Mouse (Mus musculus): ENCODE results near the gene Fcgr2b.
A peak's percentile ranks its signal among the peaks of the same experiment; 100 is the strongest.

Gene Fcgr2b

DNA sequence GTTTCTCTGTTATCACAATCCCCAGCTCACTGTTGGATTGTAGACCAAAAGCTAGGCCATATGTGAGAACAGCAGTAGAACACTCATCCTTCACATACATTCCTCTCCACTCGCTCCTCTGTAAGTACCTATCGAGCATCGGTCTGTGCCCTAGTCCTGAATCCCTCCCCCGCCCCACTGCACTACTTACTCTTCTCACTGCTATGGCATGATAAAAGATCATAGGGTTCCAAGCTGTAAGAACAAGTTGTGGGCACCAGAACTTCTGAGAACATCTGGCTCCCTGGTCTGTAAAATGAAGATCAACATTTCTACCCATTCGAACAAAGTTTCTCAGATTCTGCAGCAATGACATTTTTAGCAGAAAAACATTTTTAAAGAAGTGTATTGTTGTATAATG lies at the start of gene Fcgr2b:
Gene Fcgr2b, minus strand, starts transcription at position 101 of the 400 bp plus-strand sequence.
- no peak for DNase-seq (ENCODE audit: low spot score in 2 of 2)

DNA sequence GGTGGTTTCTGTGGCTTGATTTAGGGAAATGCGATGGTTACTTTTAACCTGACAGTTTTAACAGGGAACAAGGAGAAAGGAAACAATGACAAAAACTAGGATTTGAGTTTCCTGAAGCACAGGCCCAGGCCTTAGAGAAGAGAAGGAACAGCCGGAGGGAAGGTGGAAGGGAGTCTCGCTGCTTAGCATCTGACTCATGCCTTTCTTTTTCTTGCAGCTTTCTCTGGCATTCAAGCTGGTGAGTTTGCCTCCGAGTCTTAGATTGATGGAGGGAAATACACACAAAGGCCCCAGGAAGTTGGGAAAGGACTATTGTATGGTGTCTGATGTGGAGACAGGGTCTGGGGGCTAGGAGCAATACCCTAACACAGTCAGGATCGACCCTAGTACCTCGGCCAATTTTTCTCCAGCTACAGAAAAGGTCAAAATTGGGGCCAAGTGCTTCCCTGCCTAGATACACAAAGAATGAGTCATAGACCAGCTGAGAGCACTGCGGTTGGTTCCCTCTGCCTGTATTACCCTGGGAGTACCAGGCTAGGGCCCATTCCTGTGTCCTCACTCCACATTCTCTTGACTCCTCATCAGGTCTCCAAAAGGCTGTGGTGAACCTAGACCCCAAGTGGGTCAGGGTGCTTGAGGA lies 43.1 kb upstream of the Fcgr2b start:
- DNase-seq (ENCODE audit: low spot score in 2 of 2): no peak

DNA sequence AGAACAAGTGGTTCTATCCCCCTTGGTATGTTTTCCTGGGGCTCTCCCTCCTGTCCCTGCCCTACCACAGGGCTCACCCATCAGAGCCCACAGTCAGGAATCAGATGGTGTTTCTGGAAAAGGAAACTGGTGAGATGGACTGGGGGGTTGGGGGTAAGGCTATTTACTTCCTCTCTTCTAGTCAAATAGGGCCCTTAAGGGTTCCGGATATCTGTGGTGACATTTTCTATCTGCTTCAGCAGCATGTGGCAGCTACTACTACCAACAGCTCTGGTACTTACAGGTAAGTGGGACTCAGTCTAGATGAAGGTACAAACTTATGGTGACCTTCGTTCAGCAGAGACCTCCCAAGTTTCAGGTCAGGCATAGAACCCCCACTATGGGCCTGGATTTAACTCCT lies 42.4 kb upstream of the Fcgr2b start, which contains the start of gene Fcgr4:
Gene Fcgr4, plus strand, starts transcription at position 184 of the 400 bp plus-strand sequence.
- no peak for DNase-seq (ENCODE audit: low spot score in 2 of 2)

DNA sequence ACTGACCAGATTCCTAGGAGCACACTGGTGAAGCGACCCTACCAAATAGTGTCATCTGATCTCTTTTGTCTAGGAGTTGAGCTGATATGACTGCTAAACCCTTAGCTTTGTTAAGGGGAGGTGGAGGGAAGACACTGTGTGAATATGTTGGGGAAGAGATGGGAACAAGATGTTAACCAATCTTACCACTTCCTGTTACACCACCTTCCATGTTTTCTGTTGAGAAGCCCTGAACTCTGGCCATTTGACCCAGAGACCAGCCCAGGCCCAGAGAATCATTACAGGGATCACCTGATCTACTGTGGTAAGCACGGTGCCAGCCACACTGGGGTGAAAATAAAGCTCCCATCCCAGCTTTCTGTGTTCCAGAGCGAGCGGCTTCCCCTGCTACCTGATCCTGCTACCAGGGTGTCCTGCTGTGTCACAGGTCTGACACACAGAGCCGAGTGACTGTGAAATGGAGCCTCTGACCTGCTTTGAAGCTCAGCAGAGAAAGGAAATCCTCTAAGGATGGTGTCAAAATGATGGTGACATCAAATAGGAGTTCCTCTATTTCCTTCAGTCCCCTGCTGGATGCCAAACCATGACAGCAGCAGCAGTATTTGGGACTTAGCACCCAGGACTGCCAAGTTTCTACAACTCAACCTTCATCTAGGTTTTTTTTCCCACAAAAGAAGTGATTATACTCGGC lies 41.3 kb upstream of the Fcgr2b start:
- DNase-seq (ENCODE audit: low spot score in 2 of 2): no peak

DNA sequence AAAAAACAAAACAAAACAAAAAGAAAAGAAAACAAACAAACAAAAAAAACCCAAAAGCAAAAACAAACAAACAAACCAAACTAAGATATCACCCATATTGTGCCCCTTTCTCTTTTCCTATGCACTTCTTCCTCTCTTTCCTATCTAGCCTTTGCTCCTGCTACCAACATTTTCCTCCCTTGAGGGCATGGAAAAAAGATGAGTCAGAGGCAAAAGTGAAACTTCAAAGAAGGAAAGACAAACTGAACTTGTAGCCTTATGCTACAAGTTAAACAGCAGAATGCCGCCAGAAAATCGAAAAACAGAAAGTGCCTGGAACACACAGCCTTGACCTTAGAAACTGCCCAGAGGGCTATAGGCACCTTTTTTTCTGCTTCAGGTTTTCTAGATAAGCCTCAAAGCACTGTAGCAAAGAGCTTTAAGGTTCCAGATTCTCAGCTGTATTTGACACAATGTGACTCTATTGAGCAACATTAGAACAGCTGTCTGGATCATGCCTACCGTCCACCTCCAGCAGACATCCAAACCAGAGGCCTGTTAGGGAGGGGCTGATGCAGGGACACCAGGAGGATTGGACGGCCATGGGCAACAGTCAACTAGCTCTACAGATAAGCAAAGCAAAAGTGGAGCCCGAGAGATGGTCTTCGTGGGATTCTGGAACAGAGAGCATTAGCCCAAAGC lies 40.5 kb upstream of the Fcgr2b start:
- no peak for DNase-seq (ENCODE audit: low spot score in 2 of 2)

DNA sequence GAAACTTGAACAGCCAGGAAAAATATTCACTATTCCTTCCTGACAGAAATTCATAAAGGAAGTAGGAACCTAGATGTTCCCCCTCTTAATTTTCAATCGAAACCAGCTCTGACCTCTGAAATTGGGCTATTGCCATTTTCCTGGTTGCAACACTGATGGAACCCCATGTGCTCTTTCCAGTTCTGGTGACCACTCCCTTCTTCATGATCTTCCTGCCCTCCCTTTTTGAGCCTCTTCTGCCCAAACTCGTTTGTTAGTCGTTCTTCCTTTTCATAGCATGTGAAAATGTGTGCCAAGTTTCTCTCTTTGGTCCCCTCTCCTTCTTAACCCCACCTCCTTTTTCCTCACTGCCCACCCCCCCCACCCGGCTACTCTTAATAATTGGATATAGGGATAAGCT lies 35.4 kb upstream of the Fcgr2b start:
- no peak for DNase-seq (ENCODE audit: low spot score in 2 of 2)

DNA sequence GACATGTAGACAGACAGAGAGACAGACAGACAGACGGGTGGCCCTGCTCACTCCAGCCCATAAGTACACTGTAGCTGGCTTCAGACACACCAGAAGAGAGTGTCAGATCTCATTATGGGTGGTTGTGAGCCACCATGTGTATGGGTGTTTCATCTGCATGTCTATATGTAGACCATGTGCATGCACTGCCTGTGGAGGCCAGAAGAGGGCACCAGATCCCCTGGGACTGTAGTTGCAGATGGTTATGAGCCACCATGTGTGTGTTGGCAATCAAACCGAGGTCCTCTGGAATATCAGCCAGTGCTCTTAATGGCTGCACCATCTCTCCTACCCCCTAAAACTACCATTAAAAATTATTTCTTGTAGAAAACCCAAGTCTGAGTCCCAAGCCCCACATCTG lies 30.6 kb upstream of the Fcgr2b start:
- DNase-seq (ENCODE audit: low spot score in 2 of 2): peak in 1 of 2 experiments; percentile 16

DNA sequence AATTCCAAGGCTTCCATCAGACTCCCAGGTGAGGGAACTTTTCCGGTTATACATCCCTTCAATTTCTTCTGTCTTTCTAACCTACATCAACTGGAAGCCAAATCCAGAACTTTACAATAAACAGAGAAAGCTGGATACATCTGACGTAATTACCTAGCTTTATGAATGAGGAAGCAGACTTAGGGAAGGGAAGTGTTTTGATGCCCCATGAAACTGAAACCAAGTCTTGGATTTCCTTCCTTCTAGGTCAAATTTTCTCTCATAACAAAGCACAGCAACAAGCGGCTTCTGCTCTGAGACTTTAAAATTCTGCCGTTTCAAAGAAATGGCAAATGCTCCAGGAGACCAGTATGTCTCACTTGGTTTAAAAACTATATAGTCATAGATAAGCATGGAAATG lies 30.0 kb upstream of the Fcgr2b start:
- DNase-seq (ENCODE audit: low spot score in 2 of 2): no peak

DNA sequence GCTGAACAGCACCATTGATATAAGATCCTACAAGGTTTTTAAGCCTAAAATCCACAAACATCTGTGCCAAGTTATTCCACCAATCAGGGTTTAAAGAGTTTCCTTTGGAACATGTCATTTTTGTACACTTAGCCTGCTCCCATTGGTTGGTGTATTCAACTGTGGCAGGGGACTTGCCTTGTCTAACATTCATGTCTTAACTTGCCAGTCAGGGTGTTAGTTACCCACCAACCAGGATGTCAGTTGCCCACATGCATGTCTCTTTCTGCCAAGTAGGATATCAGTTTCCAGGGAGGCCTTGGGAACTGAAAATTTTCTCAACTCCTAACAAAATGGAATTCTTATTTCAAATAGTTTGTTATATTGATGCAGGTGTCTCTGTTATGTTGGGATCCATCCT lies 29.2 kb upstream of the Fcgr2b start:
- DNase-seq (ENCODE audit: low spot score in 2 of 2): no peak

DNA sequence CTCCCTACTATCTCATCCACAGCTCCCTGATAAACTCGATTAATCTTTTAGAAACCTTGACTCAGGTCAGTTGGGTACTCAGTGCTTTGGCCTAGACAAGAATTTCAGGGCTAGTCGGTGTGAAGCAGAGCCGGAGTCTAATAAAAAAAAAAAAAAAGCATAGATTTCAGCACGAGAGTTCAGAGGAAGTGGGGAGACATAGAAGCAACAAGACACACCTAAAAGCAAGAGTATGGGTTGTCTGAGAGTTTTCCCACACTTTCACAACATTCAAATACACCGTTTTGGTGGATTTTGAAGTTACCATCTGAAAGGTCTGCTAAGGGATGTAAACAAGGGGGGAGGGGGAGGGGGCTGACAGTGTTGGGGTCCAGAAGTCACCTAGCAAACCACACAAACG lies 28.7 kb upstream of the Fcgr2b start:
- DNase-seq (ENCODE audit: low spot score in 2 of 2): no peak

DNA sequence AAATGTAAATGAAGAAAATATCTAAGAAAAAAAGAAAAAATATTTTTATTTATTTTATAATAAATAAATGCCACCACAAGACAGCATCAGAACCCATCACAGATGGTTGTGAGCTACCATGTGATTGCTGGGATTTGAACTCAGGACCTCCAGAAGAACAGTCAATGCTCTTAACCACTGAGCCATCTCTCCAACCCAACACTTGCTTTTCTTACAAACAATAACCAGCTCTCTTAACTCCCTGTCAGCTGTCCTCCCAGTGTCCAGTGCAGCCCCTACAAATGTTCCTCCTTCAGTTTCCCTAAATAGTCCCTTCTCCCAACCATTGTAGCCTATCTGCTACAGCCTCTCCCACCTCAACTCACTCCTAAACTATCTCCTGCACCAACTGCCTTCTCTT lies 23.5 kb upstream of the Fcgr2b start:
- no peak for DNase-seq (ENCODE audit: low spot score in 2 of 2)

DNA sequence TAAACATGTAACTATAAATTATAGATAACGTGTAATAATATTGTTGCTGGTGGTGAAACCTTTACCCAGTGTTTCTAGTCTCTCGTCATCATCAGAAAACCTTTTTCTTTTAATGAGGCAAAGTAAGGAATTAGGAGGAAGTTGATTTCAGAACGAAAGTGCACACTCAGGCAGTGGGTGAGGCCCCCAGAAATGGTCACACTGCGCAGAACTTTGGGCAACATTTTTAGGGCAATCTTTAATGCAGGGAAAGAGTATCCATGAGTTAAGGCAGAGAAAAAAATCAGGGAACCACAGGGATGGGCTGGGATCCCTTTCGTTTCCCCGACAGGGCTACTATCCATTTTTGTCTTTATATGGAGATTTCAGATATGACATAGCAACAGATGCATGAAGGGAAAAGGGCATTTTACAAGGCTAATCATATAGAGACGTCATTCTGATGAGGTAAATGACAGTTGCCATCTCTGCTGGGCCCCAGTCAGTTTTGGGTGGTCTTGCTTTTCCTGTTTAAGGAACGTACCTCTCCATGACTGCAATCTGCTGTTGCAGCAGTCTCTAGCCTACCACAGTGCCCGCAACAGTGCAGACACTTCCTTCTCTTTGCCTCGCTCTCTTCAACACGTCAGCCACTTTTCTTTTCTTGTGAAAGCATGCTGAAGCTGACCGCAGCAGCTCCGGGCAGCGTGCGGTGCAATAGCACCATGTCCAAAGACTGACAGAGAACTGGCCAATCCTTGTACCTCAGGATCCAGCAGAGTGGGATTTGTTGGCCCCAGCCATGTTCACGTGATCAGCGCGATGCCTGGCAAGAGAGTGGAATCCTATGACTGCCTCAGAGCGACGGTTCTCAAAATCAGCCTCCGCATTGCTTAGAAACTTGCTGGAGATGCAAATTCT lies 21.7 kb upstream of the Fcgr2b start:
- peak; percentile 48 to 55 for DNase-seq (ENCODE audit: low spot score in 2 of 2)

DNA sequence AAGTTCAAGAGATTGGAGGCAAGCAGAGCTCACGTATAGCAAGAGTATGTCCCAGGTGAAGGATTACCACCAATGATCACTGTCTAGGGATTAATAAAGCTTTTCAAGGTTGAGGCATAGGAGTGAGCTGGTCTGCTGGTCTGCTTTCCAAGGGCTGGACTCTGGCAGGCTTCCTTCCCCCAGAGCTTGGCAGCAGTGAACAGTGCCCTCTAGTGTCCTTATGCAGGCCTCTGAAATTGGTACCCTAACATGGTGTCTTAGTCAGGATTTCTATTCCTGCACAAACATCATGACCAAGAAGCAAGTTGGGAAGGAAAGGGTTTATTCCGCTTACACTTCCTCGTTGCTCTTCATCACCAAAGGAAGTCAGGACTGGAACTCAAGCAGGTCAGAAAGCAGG lies 20.4 kb upstream of the Fcgr2b start:
- peak; percentile 64 to 66 for DNase-seq (ENCODE audit: low spot score in 2 of 2)

DNA sequence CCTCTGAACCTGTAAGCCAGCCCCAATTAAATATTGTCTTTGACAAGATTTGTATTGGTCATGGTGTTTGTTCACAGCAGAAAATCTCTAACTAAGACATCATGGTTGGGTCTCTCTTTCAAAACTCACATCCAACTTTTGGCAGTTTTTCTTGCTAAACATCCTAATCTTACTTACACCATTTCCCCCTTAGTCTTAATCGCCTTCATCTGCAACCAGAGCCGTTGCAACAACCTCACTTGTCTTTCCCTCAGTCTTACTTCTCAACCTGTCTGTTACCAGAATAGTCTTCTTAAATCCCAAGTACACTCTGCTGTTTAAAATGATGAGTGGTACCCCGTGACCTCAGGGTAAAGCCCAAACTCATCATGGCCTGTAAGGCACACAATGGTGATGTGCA lies 19.7 kb upstream of the Fcgr2b start:
- no peak for DNase-seq (ENCODE audit: low spot score in 2 of 2)

DNA sequence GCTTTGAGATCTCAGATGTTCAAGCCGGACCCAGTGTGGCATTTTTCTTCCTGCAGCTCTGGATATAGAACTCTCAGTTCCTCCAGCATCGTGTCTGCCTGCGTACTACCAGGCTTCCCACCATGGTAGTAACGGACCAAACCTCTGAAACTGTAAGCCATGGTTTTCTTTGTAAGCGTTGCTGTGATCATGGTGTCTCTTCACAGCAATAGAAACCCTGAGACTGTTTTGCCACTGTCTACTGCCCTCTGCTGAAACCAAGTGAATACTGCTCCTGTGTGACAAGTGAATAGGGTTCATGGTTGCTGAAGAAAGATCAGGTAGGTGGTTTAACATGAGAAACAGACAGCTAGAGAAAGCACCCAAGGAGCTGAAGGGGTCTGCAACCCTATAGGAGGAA lies 16.2 kb upstream of the Fcgr2b start:
- peak; percentile 71 to 74 for DNase-seq (ENCODE audit: low spot score in 2 of 2)

DNA sequence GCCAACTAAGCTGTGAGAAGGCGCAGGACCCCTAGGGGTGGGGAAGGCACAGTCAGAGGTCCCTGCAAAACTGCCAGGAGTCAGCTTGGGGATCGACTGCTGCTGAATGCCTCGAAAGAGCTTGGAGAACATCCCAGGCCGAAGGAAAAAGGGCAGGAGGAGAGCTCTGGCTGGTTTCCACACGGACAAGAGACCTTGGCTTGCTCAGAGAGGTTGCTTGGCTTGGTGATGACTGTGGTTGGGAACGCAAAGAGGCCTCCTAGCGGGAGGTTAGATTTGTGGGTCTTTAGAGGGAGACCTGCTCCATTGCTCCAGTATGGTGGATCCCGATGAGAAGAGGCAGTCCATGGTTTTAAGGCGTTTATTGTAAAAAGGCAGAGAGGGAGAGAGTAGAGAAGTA lies 13.3 kb upstream of the Fcgr2b start:
- no peak for DNase-seq (ENCODE audit: low spot score in 2 of 2)

DNA sequence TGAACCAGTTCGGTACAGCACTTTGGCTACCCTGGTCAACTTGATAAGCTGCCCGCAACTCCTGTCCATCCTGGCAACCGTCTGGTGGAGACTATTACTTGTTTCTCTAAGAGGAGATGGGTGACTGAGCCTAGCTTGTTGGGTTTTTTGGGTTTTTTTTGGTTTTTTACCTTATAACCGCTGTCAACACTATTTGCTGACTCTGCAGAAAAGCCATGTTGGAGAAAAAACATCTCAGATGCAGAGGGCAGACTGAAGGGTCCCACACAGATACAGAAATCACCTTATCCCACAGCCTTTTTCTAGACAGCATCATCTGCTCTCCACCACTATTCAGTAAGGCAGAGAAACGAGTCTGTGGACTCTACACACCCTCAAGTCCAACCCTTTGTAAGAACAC lies 9.5 kb upstream of the Fcgr2b start:
- no peak for DNase-seq (ENCODE audit: low spot score in 2 of 2)

DNA sequence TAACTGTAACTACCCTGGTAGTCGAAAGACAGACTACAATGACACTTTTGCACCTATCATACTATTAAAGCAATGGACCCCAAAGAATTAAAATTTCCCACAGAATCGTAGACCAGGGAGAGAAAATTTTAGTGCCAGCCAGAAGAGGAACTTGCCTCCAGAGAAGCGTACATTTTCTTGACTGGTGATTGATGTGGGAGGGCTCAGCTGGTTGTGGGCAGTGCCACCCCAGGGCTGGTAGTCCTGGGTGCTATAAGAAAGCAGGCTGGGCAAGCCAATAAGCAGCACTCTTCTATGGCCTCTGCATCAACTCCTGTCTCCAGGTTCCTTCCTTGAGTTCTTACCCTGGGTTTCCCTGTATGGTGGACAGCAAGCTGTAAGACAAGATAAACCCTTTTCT lies 8.7 kb upstream of the Fcgr2b start:
- DNase-seq (ENCODE audit: low spot score in 2 of 2): peak; percentile 50 to 51

DNA sequence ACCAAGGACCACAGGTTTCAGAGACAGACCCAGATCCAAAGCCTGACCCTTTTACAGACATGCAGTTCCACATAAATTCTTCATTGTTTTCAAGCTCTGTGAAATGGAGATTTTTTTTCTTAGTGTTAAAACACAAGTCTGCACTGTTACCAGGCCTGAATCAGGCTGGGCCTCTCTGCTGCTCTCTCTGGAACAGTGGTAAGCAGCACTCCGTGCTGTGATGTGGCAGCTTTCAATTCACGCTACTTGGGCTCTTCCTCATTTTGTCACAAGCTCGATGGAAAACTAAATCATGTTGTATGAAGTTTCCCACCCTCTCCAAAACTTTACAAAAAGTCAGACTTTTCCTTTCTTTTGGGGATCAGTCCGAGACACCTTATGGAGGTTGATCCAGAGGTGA lies 6.7 kb upstream of the Fcgr2b start:
- DNase-seq (ENCODE audit: low spot score in 2 of 2): peak; percentile 56 to 57

DNA sequence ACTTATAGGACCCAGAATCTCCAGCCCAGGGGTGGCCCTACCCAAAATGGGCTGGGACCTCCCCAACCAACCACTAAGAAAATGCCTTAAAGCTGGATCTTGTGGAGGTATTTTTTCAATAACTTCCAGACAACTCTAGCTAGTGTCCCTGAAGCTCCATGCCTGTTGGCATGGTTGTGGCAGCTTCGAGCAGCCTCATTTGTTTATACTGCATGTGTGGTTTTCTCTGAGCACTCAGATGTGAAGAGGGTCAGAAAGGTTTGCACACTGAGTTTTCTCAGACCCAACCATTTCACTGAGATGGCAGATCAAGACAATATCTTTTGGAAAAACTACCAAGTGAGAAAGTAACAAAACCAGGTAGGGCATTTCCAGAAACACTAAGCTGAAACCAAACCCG lies 6.0 kb upstream of the Fcgr2b start:
- DNase-seq (ENCODE audit: low spot score in 2 of 2): peak; percentile 60 to 62

DNA sequence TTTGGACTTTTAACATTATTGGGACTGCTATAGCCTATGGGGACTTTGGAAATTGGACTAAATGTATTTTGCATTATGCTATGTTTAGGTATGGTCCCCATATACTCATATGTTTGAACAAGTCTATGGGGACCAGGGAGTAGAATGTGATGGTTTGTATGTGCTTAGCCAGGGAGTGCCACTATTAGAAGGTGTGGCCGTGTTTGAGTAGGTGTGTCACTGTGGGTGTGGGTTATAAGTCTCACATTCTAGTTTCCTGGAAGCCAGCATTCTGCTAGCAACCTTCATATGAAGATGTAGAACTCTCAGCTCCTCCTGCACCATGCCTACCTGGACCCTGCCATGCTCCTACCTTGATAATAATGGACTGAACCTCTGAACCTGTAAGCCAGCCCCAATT lies 5.3 kb upstream of the Fcgr2b start:
- peak in 1 of 2 experiments; percentile 15 for DNase-seq (ENCODE audit: low spot score in 2 of 2)

DNA sequence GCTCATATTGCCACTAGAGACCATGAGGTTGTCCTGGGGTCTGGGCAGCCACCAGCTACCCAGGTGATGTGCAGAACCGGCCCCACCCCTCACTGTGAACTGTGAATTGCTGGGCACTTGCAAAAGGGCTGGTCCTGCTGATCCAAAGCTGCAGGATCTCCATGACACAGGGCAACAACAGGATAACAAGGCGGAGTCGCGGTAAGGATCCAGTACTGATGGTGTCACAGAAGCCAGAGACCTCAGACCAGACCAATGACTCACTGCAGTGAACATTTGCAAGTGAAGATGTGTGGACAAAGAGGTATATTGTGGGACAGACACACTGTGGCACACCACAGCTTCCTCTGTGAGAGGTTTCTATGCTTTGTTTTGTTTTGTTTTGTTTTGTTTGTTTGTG lies 2.3 kb upstream of the Fcgr2b start:
- no peak for DNase-seq (ENCODE audit: low spot score in 2 of 2)
